ENCODE assay signal across 7 mouse cellular contexts in genomic region chr2:172940003-172940798, GRCm38 (mm10). TPM values are rescaled to one million over a fixed set of nuclear protein-coding genes. Genes with fewer than 3 reads are reported as not detected.
DNase-seq lines count a peak whose midpoint lies in the region; ATAC-seq and TF ChIP-seq lines count a peak whose summit lies in the region.

Gene Bmp7 (minus strand): TSS chr2:172940321.

- peaks cover 40% of the 10 kb centered on the region for H3K4me1 ChIP-seq in intestine, embryonic 15.5 days (replicated peaks)
- peaks cover 71% of the 10 kb centered on the region for H3K4me1 ChIP-seq in limb, embryonic 12.5 days (replicated peaks)
- peaks cover 60% of the 10 kb centered on the region for H3K4me1 ChIP-seq in midbrain, embryonic 12.5 days
- peaks cover 8% of the 10 kb centered on the region for H3K4me1 ChIP-seq in stomach, postnatal 0 days (replicated peaks; ENCODE audit: control insufficient read depth, insufficient read depth)

- peak within 1 kb of the TSS; percentile 92 for H3K27ac ChIP-seq in intestine, embryonic 15.5 days
- peak within 1 kb of the TSS; percentile 95 for H3K27ac ChIP-seq in limb, embryonic 12.5 days
- H3K27ac ChIP-seq in midbrain, embryonic 12.5 days (replicated peaks) = peak within 1 kb of the TSS; percentile 63
- H3K27ac ChIP-seq in stomach, postnatal 0 days (replicated peaks) = peak within 1 kb of the TSS; percentile 76

- H3K9ac ChIP-seq in intestine, embryonic 15.5 days = peak within 1 kb of the TSS; percentile 65
- peak within 1 kb of the TSS; percentile 79 for H3K9ac ChIP-seq in limb, embryonic 12.5 days (replicated peaks)
- peak within 1 kb of the TSS; percentile 43 for H3K9ac ChIP-seq in midbrain, embryonic 12.5 days (replicated peaks)
- H3K9ac ChIP-seq in stomach, postnatal 0 days (ENCODE audit: low read length) = peak within 1 kb of the TSS; percentile 61

- H3K4me3 ChIP-seq in intestine, embryonic 15.5 days (replicated peaks) = peak within 1 kb of the TSS; percentile 70
- H3K4me3 ChIP-seq in limb, embryonic 12.5 days (replicated peaks) = peak within 1 kb of the TSS; percentile 61
- peak within 1 kb of the TSS; percentile 48 for H3K4me3 ChIP-seq in midbrain, embryonic 12.5 days
- H3K4me3 ChIP-seq in stomach, postnatal 0 days (ENCODE audit: low read depth, low read length) = peak within 1 kb of the TSS; percentile 56

- no peaks in the 10 kb centered on the region for H3K36me3 ChIP-seq in intestine, embryonic 15.5 days
- H3K36me3 ChIP-seq in limb, embryonic 12.5 days = no peaks in the 10 kb centered on the region
- no peaks in the 10 kb centered on the region for H3K36me3 ChIP-seq in midbrain, embryonic 12.5 days
- H3K36me3 ChIP-seq in stomach, postnatal 0 days (ENCODE audit: control insufficient read depth, insufficient read depth, low read length) = no peaks in the 10 kb centered on the region

- peaks cover 19% of the 10 kb centered on the region; the same call in 1 of the 2 replicates for H3K27me3 ChIP-seq in intestine, embryonic 15.5 days (replicated peaks)
- H3K27me3 ChIP-seq in limb, embryonic 12.5 days = peaks cover 28% of the 10 kb centered on the region
- peaks cover 98% of the 10 kb centered on the region for H3K27me3 ChIP-seq in midbrain, embryonic 12.5 days
- no peaks in the 10 kb centered on the region for H3K27me3 ChIP-seq in stomach, postnatal 0 days (ENCODE audit: control insufficient read depth, insufficient read depth, low read length)

- WGBS in intestine, embryonic 15.5 days = under 1% methylated on average over 73 of the region's 82 CpGs
- WGBS in limb, embryonic 12.5 days = 0% methylated on average over 80 of the region's 82 CpGs
- under 1% methylated on average over 77 of the region's 82 CpGs for WGBS in midbrain, embryonic 12.5 days
- under 1% methylated on average over 69 of the region's 82 CpGs for WGBS in stomach, postnatal 0 days

- H3K9me3 ChIP-seq in intestine, embryonic 15.5 days = no peaks in the 10 kb centered on the region
- H3K9me3 ChIP-seq in limb, embryonic 12.5 days = no peaks in the 10 kb centered on the region
- no peaks in the 10 kb centered on the region for H3K9me3 ChIP-seq in midbrain, embryonic 12.5 days
- no peaks in the 10 kb centered on the region for H3K9me3 ChIP-seq in stomach, postnatal 0 days (ENCODE audit: control insufficient read depth, low read length)

- TF ChIP-seq EP300 in stomach, postnatal 0 days (optimal IDR thresholded peaks at IDR 0.05) = no peak

- H3K4me2 ChIP-seq in intestine, embryonic 15.5 days (replicated peaks) = peak within 1 kb of the TSS; percentile 99
- H3K4me2 ChIP-seq in limb, embryonic 12.5 days = peak within 1 kb of the TSS; percentile 97
- H3K4me2 ChIP-seq in midbrain, embryonic 12.5 days (replicated peaks) = peak within 1 kb of the TSS; percentile 71
- H3K4me2 ChIP-seq in stomach, postnatal 0 days (replicated peaks; ENCODE audit: low read depth) = peak within 1 kb of the TSS; percentile 92

- peak; percentile 97 for DNase-seq in R1 (ENCODE audit: low read depth, low spot score)
- peak; percentile 60 for DNase-seq in brain, adult 2 months (ENCODE audit: low read depth, low spot score)
- peak; percentile 34 to 51 for DNase-seq in frontal cortex, postnatal 36 days (ENCODE audit: low spot score in 2 of 2)
- DNase-seq in stomach, postnatal 0 days (ENCODE audit: low spot score) = peak; percentile 84

- no peak for TF ChIP-seq CTCF in stomach, postnatal 0 days (IDR thresholded peaks at IDR 0.05; ENCODE audit: low read depth)

- peak; percentile 86 for ATAC-seq in intestine, embryonic 15.5 days
- peak; percentile 63 for ATAC-seq in limb, embryonic 12.5 days (ENCODE audit: insufficient number of reproducible peaks, insufficient read depth, low FRiP score, low TSS enrichment, low read depth)
- peak; percentile 76 for ATAC-seq in midbrain, embryonic 12.5 days (ENCODE audit: low FRiP score, low read depth)
- ATAC-seq in stomach, postnatal 0 days (ENCODE audit: low FRiP score, low TSS enrichment) = peak; percentile 64

RNA-seq across cellular contexts. Expression of gene Bmp7, which starts in this region (rescaled TPM):
- 17.4 and 22.4 TPM in 2 replicates for polyA plus RNA-seq in intestine, embryonic 15.5 days (2015; fragmentation: Nextera tagmentation; extraction: Ambion mirVana)
- polyA plus RNA-seq in limb, embryonic 12.5 days (2016; fragmentation: Nextera tagmentation; extraction: Ambion mirVana) = 31.4 and 31.9 TPM in 2 replicates
- polyA plus RNA-seq in midbrain, embryonic 12.5 days (2016; fragmentation: Nextera tagmentation; extraction: Ambion mirVana) = 16.8 and 17.5 TPM in 2 replicates
- 8.2 and 8.9 TPM in 2 replicates for polyA plus RNA-seq in stomach, postnatal 0 days (2015; fragmentation: Nextera tagmentation; extraction: Ambion mirVana)

Comparison
In these comparisons a context has a peak if more than half of its experiments do, and no peak if none do; other contexts are left out.
1. Peak in every context shown above with its lines: DNase-seq, ATAC-seq, H3K4me3 ChIP-seq and H3K27ac ChIP-seq.
2. DNase-seq: peak in every context shown above with its lines; median percentile 97 in R1; 84 in stomach, postnatal 0 days; 60 in brain, adult 2 months; 42 in frontal cortex, postnatal 36 days.